Mouse (Mus musculus): Measurements from ENCODE around the gene Ctla4.

GRCm38 (mm10) chr1:60936963-60937711, 50.3 kb downstream of the Ctla4 start:
- no peak for TF ChIP-seq MAX (IDR thresholded peaks at IDR 0.05; ENCODE audit: low read depth)
- TF ChIP-seq MYOD1 (IDR thresholded peaks at IDR 0.05; ENCODE audit: control insufficient read depth in 1 of 3, insufficient read length in 2 of 3, low read depth in 2 of 3), result no peak
- TF ChIP-seq POLR2AphosphoS2 (IDR thresholded peaks at IDR 0.05; ENCODE audit: insufficient read length, low read depth), result no peak
- TF ChIP-seq POLR2A (IDR thresholded peaks at IDR 0.05; ENCODE audit: insufficient read length, low read depth), result no peak
- no peak for TF ChIP-seq USF1 (IDR thresholded peaks at IDR 0.05; ENCODE audit: low read depth)
- TF ChIP-seq CEBPB (IDR thresholded peaks at IDR 0.05; ENCODE audit: insufficient read depth, poor library complexity, severe bottlenecking), result no peak
- no peak for TF ChIP-seq E2F4 (IDR thresholded peaks at IDR 0.05; ENCODE audit: insufficient read depth)
- TF ChIP-seq MYOG (IDR thresholded peaks at IDR 0.05; ENCODE audit: control insufficient read depth in 1 of 3, insufficient read depth in 1 of 3, insufficient read length in 2 of 3, low read depth in 2 of 3), result no peak
- no peak for TF ChIP-seq TCF3 (IDR thresholded peaks at IDR 0.05; ENCODE audit: insufficient read length, low read depth)
- TF ChIP-seq SRF (IDR thresholded peaks at IDR 0.05; ENCODE audit: control insufficient read depth, insufficient read length, low read depth), result no peak
